Mouse (Mus musculus): ENCODE data around the gene Scn2a.

Gene Scn2a

DNA sequence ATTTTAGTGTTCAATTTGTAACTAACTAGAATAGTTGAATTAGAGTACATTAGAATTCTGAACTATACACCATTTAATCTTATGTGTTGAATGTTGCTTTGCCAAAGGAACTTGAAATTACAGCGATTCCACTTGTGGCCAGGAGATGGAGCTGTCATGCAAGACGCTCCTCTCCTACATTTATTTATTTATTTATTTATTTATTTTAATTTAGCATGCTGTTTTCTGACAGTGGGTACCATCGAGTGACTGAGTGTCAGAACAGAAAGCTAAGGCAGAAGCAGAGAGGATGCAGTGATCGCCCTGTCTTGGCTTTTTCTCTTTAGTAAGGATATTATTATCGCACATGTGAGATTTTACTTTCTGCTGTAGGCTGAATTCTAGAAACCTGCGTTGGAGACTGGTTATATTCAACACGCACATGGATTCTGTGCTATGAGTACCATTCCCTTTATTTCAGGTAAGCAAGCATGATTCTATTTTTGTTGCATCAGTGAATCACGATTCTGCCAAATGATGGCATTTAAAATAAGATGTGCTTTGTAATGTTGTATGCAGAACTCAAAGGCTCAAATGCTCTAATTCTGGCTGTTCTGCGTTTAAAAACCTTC lies at the start of gene Scn2a:
Gene Scn2a, plus strand, starts transcription at position 216 of the 611 bp plus-strand sequence.
- DNase-seq (ENCODE audit: low read depth, low spot score): peak; percentile 46

DNA sequence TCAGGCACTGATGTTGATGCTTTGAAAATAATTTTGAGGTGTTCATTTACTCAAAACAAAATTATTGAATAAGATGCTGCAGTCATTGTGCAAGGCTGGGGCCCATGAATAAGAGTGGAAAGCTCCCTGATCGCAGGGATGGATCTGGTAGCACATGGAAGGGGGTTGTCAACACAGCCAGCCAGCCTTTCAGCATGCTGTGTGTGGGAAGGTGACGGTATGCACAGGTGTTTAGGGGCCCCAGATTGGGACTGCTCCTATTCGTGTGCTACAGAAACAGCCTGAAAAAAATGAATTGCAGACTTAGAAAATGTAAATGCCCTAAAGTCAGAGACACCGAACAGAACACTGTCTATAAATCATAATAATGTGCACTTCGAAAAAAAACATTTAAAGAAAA lies 32.9 kb upstream of the Scn2a start:
- DNase-seq (ENCODE audit: low read depth, low spot score): no peak

GRCm38 (mm10) chr2:65607813-65608212 lies 12.8 kb upstream of the Scn2a start:
- no peak for DNase-seq (ENCODE audit: low read depth, low spot score)

GRCm38 (mm10) chr2:65611887-65612286 lies 8.7 kb upstream of the Scn2a start:
- no peak for DNase-seq (ENCODE audit: low read depth, low spot score)

DNA sequence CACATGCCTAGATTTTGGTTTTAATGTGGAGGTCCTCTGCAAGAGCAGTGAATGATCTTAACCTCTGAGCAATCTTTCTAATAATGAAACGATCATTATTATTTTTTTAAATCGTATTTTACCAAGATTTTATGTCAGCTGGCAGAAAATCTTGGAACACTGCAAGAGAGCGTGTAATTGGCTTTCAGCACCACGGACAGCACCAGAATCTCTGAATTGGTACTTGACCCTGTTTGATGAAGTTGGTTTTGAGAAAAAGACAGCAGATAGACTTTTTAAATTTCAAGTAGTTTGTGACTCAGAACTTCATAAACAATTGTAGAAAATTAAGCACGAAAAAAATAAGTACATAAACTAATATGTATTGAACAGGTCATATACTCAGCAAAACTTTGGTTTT lies 790 bp upstream of the Scn2a start:
- DNase-seq (ENCODE audit: low read depth, low spot score): peak; percentile 20

DNA sequence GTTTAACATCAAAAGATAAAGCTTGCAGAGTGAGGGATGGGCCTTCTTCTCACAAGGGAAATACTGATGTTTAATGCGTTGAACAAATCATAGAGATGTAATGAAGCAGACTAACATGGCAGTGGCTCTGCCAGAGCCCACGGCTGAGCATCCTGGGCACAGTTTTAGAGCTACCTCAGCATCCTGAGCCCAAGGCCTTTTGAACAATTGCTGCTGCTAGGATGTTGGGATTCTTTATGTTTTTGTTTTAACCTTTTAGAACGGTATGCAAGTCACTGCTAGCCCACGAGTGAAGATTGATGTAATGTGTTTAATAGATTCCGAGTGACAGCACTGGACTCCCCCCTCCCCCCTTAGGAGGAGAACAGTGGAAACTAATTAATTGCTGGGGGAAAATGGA lies 683 bp downstream of the Scn2a start:
- DNase-seq (ENCODE audit: low read depth, low spot score): no peak

GRCm38 (mm10) chr2:65621838-65622237 lies 1.3 kb downstream of the Scn2a start:
- no peak for DNase-seq (ENCODE audit: low read depth, low spot score)

- no peak for DNase-seq (ENCODE audit: low read depth, low spot score)
These were observed 32.1 kb downstream of the Scn2a start for GRCm38 (mm10) chr2:65652636-65653035.

DNA sequence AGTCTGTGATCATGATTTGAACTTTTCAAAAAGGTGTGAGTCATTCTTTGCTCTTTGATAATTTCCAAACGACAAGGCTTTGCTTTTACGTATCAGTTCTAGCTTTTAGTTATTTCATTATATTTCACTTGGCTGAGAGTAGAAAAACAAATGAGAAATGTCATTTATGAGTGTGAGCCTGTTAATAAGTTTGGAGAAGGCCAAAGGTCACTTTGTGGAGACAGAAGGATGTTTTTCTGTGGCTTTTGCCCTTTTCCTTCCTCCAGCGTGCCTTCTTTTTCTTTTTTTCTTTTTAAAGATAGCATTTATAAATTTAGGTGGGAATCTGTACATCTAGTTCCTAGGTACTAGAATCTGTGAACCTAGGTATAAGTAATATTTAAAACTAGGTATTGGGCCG lies 36.5 kb downstream of the Scn2a start:
- no peak for DNase-seq (ENCODE audit: low read depth, low spot score)

DNA sequence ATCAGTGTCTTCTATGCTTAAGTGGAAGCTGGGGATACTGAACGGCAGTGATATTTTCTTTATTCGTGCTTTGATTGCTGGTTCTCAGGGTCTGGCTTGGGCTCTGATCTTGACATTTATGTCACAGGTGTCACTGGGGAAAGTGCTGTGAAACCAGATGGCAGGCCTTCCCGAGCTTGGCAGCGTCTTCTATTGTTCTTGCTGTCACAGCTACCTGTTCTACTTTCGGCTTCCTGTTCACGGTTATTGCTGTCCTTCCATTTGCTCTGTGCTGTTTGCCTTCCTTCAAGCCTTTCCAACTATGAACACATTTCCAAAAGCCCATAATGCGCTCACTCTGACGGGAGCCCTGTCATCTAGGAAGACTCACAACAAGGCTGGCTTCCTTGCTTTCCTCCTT lies 37.9 kb downstream of the Scn2a start:
- no peak for DNase-seq (ENCODE audit: low read depth, low spot score)

GRCm38 (mm10) chr2:65663892-65664291 lies 43.3 kb downstream of the Scn2a start:
- DNase-seq (ENCODE audit: low read depth, low spot score): no peak

GRCm38 (mm10) chr2:65664481-65664880 lies 43.9 kb downstream of the Scn2a start:
- no peak for DNase-seq (ENCODE audit: low read depth, low spot score)

DNA sequence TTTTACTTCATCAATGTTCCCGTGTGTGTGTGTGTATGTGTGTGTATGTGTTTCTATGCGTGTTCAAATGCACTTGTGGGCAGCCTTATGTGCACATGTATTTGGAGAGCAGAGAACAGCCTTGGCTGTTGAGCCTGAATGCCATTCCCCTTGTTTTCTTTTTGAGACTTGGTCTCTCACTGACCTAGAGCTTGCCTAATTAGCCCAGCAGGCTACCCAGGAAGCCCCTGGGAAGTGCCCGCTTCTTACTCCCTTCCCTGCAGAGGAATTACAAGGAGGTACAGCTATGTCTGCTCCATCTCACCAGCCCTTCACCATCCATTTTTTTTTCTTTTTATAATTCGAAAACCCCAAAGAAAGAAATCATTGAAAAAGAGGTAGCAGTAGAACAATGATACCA lies 44.6 kb downstream of the Scn2a start:
- no peak for DNase-seq (ENCODE audit: low read depth, low spot score)

DNA sequence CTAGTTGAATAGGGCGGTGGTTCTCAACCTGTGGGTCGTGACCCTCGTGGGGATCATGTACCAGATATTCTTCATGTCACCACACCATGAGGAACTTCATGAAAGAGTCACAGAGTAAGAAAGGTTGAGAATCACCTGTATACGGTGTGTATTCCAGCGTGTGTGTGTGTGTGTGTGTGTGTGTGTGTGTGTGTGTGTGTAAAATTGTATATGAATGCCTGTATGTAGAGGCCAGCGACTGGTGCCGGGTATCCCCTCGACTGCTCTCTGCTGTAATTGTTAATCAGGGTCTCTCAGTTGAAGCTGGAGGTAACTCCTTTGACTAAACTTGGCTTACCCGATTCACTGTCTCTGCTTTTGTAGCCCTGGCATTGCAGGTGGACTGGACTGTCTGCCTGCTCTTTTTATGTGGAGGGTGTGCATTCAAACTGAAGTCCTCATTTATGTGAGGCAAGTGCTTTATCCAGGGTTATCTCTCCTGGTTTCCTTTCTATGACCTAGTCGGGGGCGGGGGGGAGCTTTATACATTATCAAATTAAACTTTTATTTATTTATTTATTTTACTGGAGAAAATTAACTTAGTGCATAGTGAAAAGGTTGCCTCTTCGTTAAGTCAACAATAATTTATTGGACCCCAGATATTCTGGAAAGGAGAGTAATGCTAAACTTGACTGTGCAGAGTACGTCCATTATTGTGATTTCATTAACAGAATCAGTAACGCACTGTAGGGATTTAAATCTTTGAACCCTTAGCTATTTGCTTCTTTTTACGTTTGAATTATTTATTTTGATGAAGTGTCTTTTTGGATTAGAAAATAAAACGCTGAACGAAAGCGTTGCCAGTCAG lies 47.2 kb downstream of the Scn2a start:
- DNase-seq (ENCODE audit: low read depth, low spot score): no peak

DNA sequence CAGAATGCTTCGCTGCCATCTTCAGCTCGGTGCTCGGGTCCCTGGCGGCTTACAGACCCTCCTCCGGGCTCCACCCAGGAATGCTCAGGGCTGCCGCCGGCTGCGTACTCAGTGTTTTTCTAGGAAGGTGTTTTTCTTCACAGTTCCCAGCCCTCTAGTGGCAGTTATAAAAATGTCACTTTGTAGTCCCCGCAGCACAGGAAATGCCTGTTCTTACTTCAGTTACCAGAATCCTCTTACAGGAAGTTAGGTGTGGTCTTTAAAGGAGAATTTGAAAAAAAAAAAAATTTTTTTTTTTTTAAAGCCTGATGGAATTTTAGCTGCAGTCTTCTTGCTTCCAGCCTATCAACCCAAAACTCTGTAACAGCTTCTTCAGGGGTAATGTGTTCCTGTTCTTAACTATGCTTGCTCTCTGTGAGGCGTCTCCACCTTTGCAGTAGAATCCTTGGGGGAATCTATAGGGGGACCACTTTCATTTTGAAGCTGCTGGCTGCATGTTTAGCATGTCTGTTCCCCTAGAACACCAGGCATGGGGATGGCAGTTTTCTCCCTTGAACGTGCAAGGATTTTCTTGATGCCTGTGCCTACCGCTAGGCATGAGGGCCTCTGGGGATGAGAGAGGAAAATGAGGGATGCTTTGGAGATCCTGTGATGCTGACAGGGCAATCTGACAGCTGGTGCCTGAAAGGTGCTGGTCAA lies 48.0 kb downstream of the Scn2a start:
- DNase-seq (ENCODE audit: low read depth, low spot score): peak; percentile 72

DNA sequence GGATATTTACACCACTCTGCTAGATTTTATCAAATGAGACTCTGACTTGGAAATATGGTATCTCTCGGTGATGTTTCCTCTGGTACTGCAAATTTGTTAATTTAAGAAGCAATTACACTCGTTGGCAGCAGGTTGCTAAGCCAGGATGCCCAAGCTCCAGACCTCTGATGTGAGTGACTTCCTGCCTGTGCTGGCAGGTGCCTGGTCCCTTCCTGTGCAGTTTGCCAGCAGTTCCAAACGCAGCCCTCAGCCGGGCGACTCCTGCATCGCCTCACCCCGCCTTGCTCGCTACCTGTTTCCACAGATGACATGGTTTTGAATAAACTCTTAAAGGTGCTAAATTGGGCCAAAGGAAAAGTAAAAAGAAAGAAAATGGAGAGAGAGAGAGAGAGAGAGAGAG lies 49.0 kb downstream of the Scn2a start:
- peak; percentile 10 for DNase-seq (ENCODE audit: low read depth, low spot score)

DNA sequence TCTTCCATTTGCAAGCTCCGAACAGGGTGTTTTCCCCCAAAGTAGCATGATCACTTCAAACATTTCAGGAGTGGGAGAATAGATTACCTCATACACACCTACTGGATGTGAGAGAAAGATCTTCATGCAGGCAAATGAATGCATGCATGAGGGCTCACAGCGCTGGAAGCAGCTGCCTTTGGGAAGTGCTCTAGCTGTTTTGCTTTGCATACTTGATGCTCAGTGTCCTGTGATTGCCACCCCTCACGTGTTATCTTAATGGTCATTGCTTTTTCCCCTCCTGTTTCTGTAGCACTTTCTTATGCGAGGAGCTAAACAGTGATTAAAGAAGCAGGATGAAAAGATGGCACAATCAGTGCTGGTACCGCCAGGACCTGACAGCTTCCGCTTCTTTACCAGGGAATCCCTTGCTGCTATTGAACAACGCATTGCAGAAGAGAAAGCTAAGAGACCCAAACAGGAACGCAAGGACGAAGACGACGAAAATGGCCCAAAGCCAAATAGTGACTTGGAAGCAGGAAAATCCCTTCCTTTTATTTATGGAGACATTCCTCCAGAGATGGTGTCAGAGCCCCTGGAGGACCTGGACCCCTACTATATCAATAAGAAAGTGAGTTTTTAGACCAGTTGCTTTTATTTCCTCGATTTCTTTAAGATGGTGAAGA lies 49.7 kb downstream of the Scn2a start:
- no peak for DNase-seq (ENCODE audit: low read depth, low spot score)

DNA sequence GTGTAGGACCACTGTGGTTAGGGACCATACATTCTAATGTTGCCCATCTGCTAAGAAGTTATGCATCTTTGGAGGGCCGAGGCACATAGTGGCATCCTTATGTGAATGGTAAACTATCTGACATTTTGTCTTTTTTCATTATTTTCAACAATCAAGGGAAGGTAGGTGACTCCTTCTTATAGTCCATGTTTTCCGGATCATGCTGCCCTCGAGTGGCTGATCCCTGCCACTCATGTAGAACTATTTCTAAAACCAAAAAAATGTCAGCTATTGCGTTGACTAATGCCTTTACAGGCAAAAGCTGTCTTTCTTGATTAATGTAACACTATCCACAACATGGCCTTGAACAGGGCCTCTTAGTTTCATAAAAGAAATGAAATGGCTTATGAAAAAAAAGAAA lies 59.0 kb downstream of the Scn2a start:
- DNase-seq (ENCODE audit: low read depth, low spot score): no peak

- no peak for DNase-seq (ENCODE audit: low read depth, low spot score)
These were observed 64.6 kb downstream of the Scn2a start for GRCm38 (mm10) chr2:65685151-65685550.

GRCm38 (mm10) chr2:65690456-65691184 lies 70.0 kb downstream of the Scn2a start:
- DNase-seq (ENCODE audit: low read depth, low spot score): no peak

GRCm38 (mm10) chr2:65694485-65694884 lies 73.9 kb downstream of the Scn2a start:
- no peak for DNase-seq (ENCODE audit: low read depth, low spot score)

All from CD4-positive, CD25-positive, alpha-beta regulatory T cell, adult 2 months (primary cell).